Mouse (Mus musculus): ENCODE data around the gene Hecw2.

DNA sequence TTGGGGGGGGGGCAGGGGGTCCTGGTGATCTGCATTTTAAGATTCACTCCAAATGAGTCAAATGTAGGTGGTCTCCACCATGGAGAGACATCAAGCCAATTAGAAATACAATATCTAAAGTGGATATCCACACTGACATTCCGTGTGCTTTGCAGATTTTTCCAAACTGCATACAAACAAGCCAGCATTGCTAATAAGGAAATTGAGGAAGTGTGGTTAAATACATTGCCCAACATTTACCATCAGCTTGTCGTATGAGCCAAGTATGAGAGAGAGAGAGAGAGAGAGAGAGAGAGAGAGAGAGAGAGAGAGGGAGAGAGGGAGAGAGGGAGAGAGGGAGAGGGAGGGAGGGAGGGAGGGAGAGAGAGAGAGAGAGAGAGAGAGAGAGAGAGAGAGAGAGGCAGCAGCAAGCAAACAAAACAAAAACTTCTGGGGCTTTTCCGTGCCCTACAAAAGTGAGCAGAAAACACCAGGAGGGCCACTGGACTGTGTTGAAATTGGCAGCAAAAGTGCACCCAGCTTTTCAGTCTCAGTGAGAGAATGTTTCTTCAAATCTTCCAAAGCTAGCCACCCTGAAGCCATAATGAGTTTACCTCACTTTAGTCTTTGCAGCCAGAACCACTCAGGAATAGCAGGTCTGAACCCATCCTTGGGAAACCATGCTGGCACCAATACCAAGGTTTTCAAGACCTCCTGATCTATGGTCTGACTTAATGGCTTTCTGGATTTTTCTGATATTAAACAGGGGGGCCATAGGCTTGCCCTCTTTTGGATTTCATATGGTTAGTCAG lies 376.7 kb downstream of the Hecw2 start:
- TF ChIP-seq POLR2A (IDR thresholded peaks at IDR 0.05; ENCODE audit: insufficient read depth, low read depth, low read length): no peak
- no peak for TF ChIP-seq EP300 (IDR thresholded peaks at IDR 0.05; ENCODE audit: insufficient read depth, low read depth, low read length)
- TF ChIP-seq CTCF (IDR thresholded peaks at IDR 0.05): no peak
